Mouse (Mus musculus): ENCODE measurements around the gene Ppme1. TPM values are rescaled to one million over a fixed set of nuclear protein-coding genes. Genes with fewer than 3 reads are reported as not detected.
A peak's percentile ranks its signal among the peaks of the same experiment; 100 is the strongest.

The Ppme1 gene
- total and polyA plus RNA-seq, 3 experiments, result 40.2 to 50.8 (median 45.6) TPM

- H3K9ac ChIP-seq (ENCODE audit: insufficient read depth, low read depth), result no peak overlapping the region
- in situ Hi-C loops (cut with MboI; ENCODE audit: low pct_ligation_motif_present, low pct_unique_long_range_greater_than_20kb, low sequenced_read_pairs), result no loop called here
- no peaks in the 10 kb centered on the region for H3K79me2 ChIP-seq (replicated peaks; ENCODE audit: control insufficient read depth, extremely low read depth, insufficient read depth, poor library complexity, severe bottlenecking)
- no peak overlapping the region for H3K27ac ChIP-seq (ENCODE audit: insufficient read depth, low read depth)
- H3K36me3 ChIP-seq (replicated peaks in 1 of 2; ENCODE audit: control insufficient read depth in 1 of 2, insufficient read depth in 1 of 2, low read length in 1 of 2), result peaks cover 29 to 71% of the 10 kb centered on the region in 2 experiments
- DNase-seq (ENCODE audit: extremely low read depth), result no peak
- H3K27me3 ChIP-seq (replicated peaks), result no peaks in the 10 kb centered on the region
- dilution Hi-C loops (cut with MboI; ENCODE audit: extremely low pct_ligation_motif_present, extremely low pct_unique_long_range_greater_than_20kb, low sequenced_read_pairs), result no loop called here
- no peak overlapping the region for H3K4me3 ChIP-seq (replicated peaks in 1 of 3; ENCODE audit: low read depth in 2 of 3, low read length in 2 of 3, poor library complexity in 1 of 3)
- H3K4me1 ChIP-seq (ENCODE audit: control insufficient read depth in 1 of 2, insufficient read depth in 2 of 2), result peaks cover 0 to 9% of the 10 kb centered on the region in 2 experiments; a peak in 2 of 4 replicates
- no peaks in the 10 kb centered on the region for H3K9me3 ChIP-seq (replicated peaks; ENCODE audit: low read length)
- no peak overlapping the region for H3K4me2 ChIP-seq (ENCODE audit: insufficient read depth, low read depth, poor library complexity, severe bottlenecking)
- no peak for TF ChIP-seq CTCF (conservative IDR thresholded peaks at IDR 0.05 in 1 of 2, IDR thresholded peaks at IDR 0.05 in 1 of 2; ENCODE audit: low read depth in 2 of 2, low read length in 2 of 2)
- TF ChIP-seq TBP (conservative IDR thresholded peaks at IDR 0.05; ENCODE audit: low read depth, low read length), result no peak
- no peak for TF ChIP-seq NRF1 (IDR thresholded peaks at IDR 0.05; ENCODE audit: low read depth, low read length)
- no peak for TF ChIP-seq MAX (IDR thresholded peaks at IDR 0.05; ENCODE audit: low read length)
- TF ChIP-seq ZNF384 (IDR thresholded peaks at IDR 0.05; ENCODE audit: low read depth, low read length), result no peak
These were observed 44.6 kb downstream of the Ppme1 start for GRCm38 (mm10) chr7:100327514-100327913.

DNA sequence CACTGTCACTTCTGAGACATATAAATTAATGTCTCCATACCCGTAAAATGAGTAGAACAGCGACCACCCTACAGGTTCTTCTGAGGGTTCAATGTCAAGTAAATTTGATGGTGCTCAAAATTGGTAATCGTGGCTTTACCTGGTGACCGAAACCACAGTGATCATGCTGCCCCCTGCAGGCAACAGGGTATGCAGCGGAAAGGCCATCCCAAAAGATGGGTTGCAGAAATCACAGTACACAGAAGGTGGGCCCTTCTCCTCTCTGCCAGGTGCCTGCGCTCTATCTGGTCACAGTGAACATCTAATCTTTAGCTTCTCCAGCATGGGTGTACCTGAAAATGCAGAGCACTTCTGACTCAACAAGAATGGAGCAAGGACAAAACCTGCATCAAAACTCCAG lies 46.6 kb downstream of the Ppme1 start:
- dilution Hi-C loops (cut with MboI; ENCODE audit: extremely low pct_ligation_motif_present, extremely low pct_unique_long_range_greater_than_20kb, low sequenced_read_pairs) (no loop called here), in situ Hi-C loops (cut with MboI; ENCODE audit: low pct_ligation_motif_present, low pct_unique_long_range_greater_than_20kb, low sequenced_read_pairs) (no loop called here)
- H3K9me3 ChIP-seq (replicated peaks; ENCODE audit: low read length), result no peaks in the 10 kb centered on the region
- no peak overlapping the region for H3K9ac ChIP-seq (ENCODE audit: insufficient read depth, low read depth)
- no peaks in the 10 kb centered on the region for H3K79me2 ChIP-seq (replicated peaks; ENCODE audit: control insufficient read depth, extremely low read depth, insufficient read depth, poor library complexity, severe bottlenecking)
- no peak overlapping the region for H3K4me3 ChIP-seq (replicated peaks in 1 of 3; ENCODE audit: low read depth in 2 of 3, low read length in 2 of 3, poor library complexity in 1 of 3)
- peak; percentile 22 for DNase-seq (ENCODE audit: extremely low read depth)
- no peak overlapping the region for H3K27ac ChIP-seq (ENCODE audit: insufficient read depth, low read depth)
- TF ChIP-seq JUN (IDR thresholded peaks at IDR 0.05; ENCODE audit: insufficient read depth, low read depth, low read length) (no peak), GABPA (IDR thresholded peaks at IDR 0.05; ENCODE audit: insufficient replicate concordance, low read depth, low read length) (no peak), BHLHE40 (IDR thresholded peaks at IDR 0.05; ENCODE audit: low read depth, low read length) (no peak), RCOR1 (conservative IDR thresholded peaks at IDR 0.05; ENCODE audit: low read depth, low read length) (no peak), ZNF384 (IDR thresholded peaks at IDR 0.05; ENCODE audit: low read depth, low read length) (no peak), MYC (IDR thresholded peaks at IDR 0.05; ENCODE audit: low read depth, low read length) (no peak), ZKSCAN1 (IDR thresholded peaks at IDR 0.05; ENCODE audit: borderline replicate concordance, low read depth, low read length) (no peak), SMC3 (IDR thresholded peaks at IDR 0.05; ENCODE audit: low read depth, low read length) (peak; percentile 69), CTCF (conservative IDR thresholded peaks at IDR 0.05 in 1 of 2, IDR thresholded peaks at IDR 0.05 in 1 of 2; ENCODE audit: low read depth in 2 of 2, low read length in 2 of 2) (peak; percentile 54 to 75), UBTF (IDR thresholded peaks at IDR 0.05; ENCODE audit: low read depth, low read length) (no peak), RAD21 (IDR thresholded peaks at IDR 0.05; ENCODE audit: low read depth, low read length) (peak; percentile 51), CHD1 (IDR thresholded peaks at IDR 0.05; ENCODE audit: low read depth, low read length) (no peak)
- H3K4me1 ChIP-seq (ENCODE audit: control insufficient read depth in 1 of 2, insufficient read depth in 2 of 2), result peaks cover 0 to 9% of the 10 kb centered on the region in 2 experiments; a peak in 2 of 4 replicates
- no peaks in the 10 kb centered on the region for H3K27me3 ChIP-seq (replicated peaks)
- H3K36me3 ChIP-seq (replicated peaks in 1 of 2; ENCODE audit: control insufficient read depth in 1 of 2, insufficient read depth in 1 of 2, low read length in 1 of 2), result peaks cover 21 to 52% of the 10 kb centered on the region in 2 experiments
- H3K4me2 ChIP-seq (ENCODE audit: insufficient read depth, low read depth, poor library complexity, severe bottlenecking), result no peak overlapping the region

Measured in CH12.LX (cell line).